Mouse (Mus musculus): ENCODE data around the gene Bax.

GRCm38 (mm10) chr7:45489578-45489977 is 22.9 kb upstream of the Bax start:
- TF ChIP-seq CTCF (IDR thresholded peaks at IDR 0.05; ENCODE audit: low read depth), result no peak
- no peak for TF ChIP-seq EP300 (IDR thresholded peaks at IDR 0.05; ENCODE audit: low read depth)
